12 mouse cellular contexts compared by ENCODE assay signal in the genomic region with DNA sequence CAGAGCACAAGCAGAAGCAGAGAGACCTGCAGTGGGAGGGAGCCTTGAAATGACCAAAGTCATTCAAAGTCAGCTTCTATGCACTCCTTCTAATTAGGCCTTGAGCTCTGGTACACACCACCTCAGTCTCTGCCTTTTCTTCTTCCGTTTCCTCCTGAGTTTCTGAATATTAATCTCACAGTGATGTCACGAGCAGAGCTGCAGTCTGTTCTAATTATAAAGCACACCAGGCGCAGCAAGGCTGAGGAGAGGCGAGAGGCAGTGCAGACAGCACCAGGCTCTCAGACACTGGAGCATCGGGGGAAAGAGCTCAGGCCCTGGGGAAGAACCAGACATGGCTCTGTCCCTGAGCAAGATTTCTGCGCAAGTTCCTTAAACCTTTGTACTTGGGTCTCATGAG. TPM values are rescaled to one million over a fixed set of nuclear protein-coding genes. Genes with fewer than 3 reads are reported as not detected.
DNase-seq lines count a peak whose midpoint lies in the region; ATAC-seq lines count a peak whose summit lies in the region.
"Had no signal": no experiment of that assay in that cellular context is flagged by ENCODE, and none has a peak within 500 bp of the region (broad histone marks: within the 10 kb centered on the region; RNA-seq: fewer than 3 reads in every experiment).

No protein-coding gene starts in this region.

- H3K9ac ChIP-seq in hindbrain, embryonic 11.5 days (ENCODE audit: low read depth, low read length), result no peak overlapping the region
- H3K9ac ChIP-seq in forebrain, embryonic 12.5 days, result no peak overlapping the region
- peak overlapping the region; percentile 34; the same call in 1 of the 2 replicates for H3K9ac ChIP-seq in intestine, embryonic 16.5 days (ENCODE audit: low read depth, low read length)

- no peak overlapping the region for H3K4me3 ChIP-seq in hindbrain, embryonic 10.5 days
- no peak overlapping the region for H3K4me3 ChIP-seq in hindbrain, embryonic 11.5 days (ENCODE audit: low read depth, low read length)
- H3K4me3 ChIP-seq in forebrain, embryonic 12.5 days (replicated peaks), result no peak overlapping the region
- no peak overlapping the region for H3K4me3 ChIP-seq in intestine, embryonic 16.5 days (ENCODE audit: low read length)
- H3K4me3 ChIP-seq: megakaryocyte, embryonic 14.5 days had no signal

- peak overlapping the region; percentile 24; the same call in 1 of the 2 replicates for H3K27ac ChIP-seq in hindbrain, embryonic 10.5 days
- no peak overlapping the region for H3K27ac ChIP-seq in hindbrain, embryonic 11.5 days (ENCODE audit: low read depth, low read length)
- H3K27ac ChIP-seq in forebrain, embryonic 12.5 days, result peak overlapping the region; percentile 21
- H3K27ac ChIP-seq in intestine, embryonic 16.5 days (ENCODE audit: low read length), result peak overlapping the region; percentile 51

- no peak overlapping the region for H3K4me2 ChIP-seq in hindbrain, embryonic 11.5 days (replicated peaks; ENCODE audit: low read depth, low read length)
- no peak overlapping the region for H3K4me2 ChIP-seq in forebrain, embryonic 12.5 days
- H3K4me2 ChIP-seq in intestine, embryonic 16.5 days (ENCODE audit: low read depth, low read length), result no peak overlapping the region

- DNase-seq in hindbrain, embryonic 10.5 days (ENCODE audit: low spot score), result no peak
- no peak for DNase-seq in hindbrain, embryonic 11.5 days (ENCODE audit: low spot score)
- peak; percentile 11 for DNase-seq in A20 (ENCODE audit: low read depth, low spot score)
- no peak for DNase-seq in testis, postnatal 14 days (ENCODE audit: low spot score)
- no peak for DNase-seq in gastrocnemius, postnatal 4 days (ENCODE audit: low spot score in 2 of 2)
- DNase-seq in cerebellum, postnatal 14 days, result no peak
- DNase-seq: adrenal gland, postnatal 36 days; layer of hippocampus, postnatal 36 days; right cerebral cortex, postnatal 25 days had no signal

- H3K27me3 ChIP-seq in hindbrain, embryonic 10.5 days (ENCODE audit: insufficient read depth, poor library complexity, severe bottlenecking), result peaks cover 11% of the 10 kb centered on the region
- no peaks in the 10 kb centered on the region for H3K27me3 ChIP-seq in hindbrain, embryonic 11.5 days (ENCODE audit: control insufficient read depth, insufficient read depth, low read length)
- no peaks in the 10 kb centered on the region for H3K27me3 ChIP-seq in forebrain, embryonic 12.5 days
- no peaks in the 10 kb centered on the region for H3K27me3 ChIP-seq in intestine, embryonic 16.5 days (replicated peaks; ENCODE audit: control insufficient read depth, insufficient read depth, low read length)

- H3K4me1 ChIP-seq in hindbrain, embryonic 10.5 days (replicated peaks), result peaks cover 82% of the 10 kb centered on the region
- H3K4me1 ChIP-seq in hindbrain, embryonic 11.5 days (replicated peaks; ENCODE audit: control insufficient read depth, insufficient read depth, low read length), result peaks cover 4% of the 10 kb centered on the region
- H3K4me1 ChIP-seq in forebrain, embryonic 12.5 days, result peaks cover 69% of the 10 kb centered on the region
- H3K4me1 ChIP-seq in intestine, embryonic 16.5 days (ENCODE audit: control insufficient read depth, insufficient read depth, low read length), result peaks cover 64% of the 10 kb centered on the region

- no peaks in the 10 kb centered on the region for H3K9me3 ChIP-seq in hindbrain, embryonic 10.5 days
- no peaks in the 10 kb centered on the region for H3K9me3 ChIP-seq in hindbrain, embryonic 11.5 days (ENCODE audit: control insufficient read depth, low read length)
- no peaks in the 10 kb centered on the region for H3K9me3 ChIP-seq in forebrain, embryonic 12.5 days
- no peaks in the 10 kb centered on the region for H3K9me3 ChIP-seq in intestine, embryonic 16.5 days (ENCODE audit: control insufficient read depth, low read length)
- H3K9me3 ChIP-seq: megakaryocyte, embryonic 14.5 days had no signal

- H3K36me3 ChIP-seq in hindbrain, embryonic 10.5 days, result no peaks in the 10 kb centered on the region
- H3K36me3 ChIP-seq in hindbrain, embryonic 11.5 days (ENCODE audit: control insufficient read depth, insufficient read depth, low read length), result no peaks in the 10 kb centered on the region
- no peaks in the 10 kb centered on the region for H3K36me3 ChIP-seq in forebrain, embryonic 12.5 days (replicated peaks)
- no peaks in the 10 kb centered on the region for H3K36me3 ChIP-seq in intestine, embryonic 16.5 days (ENCODE audit: control insufficient read depth, insufficient read depth, low read length)

- ATAC-seq in hindbrain, embryonic 11.5 days (ENCODE audit: low FRiP score), result no peak
- ATAC-seq in forebrain, embryonic 12.5 days (ENCODE audit: low FRiP score), result no peak
- peak; percentile 12; the same call in 1 of the 2 replicates for ATAC-seq in intestine, embryonic 16.5 days

- WGBS in hindbrain, embryonic 10.5 days, result 60% methylated on average over 6 of the region's 6 CpGs
- 48% methylated on average over 6 of the region's 6 CpGs for WGBS in hindbrain, embryonic 11.5 days
- WGBS in forebrain, embryonic 12.5 days, result 35% methylated on average over 6 of the region's 6 CpGs
- 37% methylated on average over 6 of the region's 6 CpGs for WGBS in intestine, embryonic 16.5 days

RNA-seq across cellular contexts. Expression of a gene that starts 23.8 kb away (rescaled TPM):
- polyA plus RNA-seq in hindbrain, embryonic 10.5 days (2016; fragmentation: Nextera tagmentation; extraction: Ambion mirVana), result 3.2 and 3.7 TPM in 2 replicates
- 4.2 and 6.2 TPM in 2 replicates for polyA plus RNA-seq in hindbrain, embryonic 11.5 days (2014; fragmentation: Nextera tagmentation; extraction: Ambion mirVana)
- polyA plus RNA-seq in forebrain, embryonic 12.5 days (2016; fragmentation: Nextera tagmentation; extraction: Ambion mirVana), result 10.4 and 13.6 TPM in 2 replicates
- polyA plus RNA-seq in intestine, embryonic 16.5 days (2015; fragmentation: Nextera tagmentation; extraction: Ambion mirVana), result 1.5 and 2.7 TPM in 2 replicates
- 10 to 100 TPM; 16.8 to 23.5 TPM for total RNA-seq in gastrocnemius, postnatal 4 days (2021)
